Mouse (Mus musculus): ENCODE measurements at regions not wholly inside any gene's neighbourhood (a gene's known extent, or its start where the extent isn't known, plus 50 kb on each side); places are given as distances from the start of the nearest gene placed in this dataset.
"Not testable (repeated sequence)": the region's sequence is repeated elsewhere in the genome, so short reads cannot be mapped to it uniquely, and the experiment has no call there.

DNA sequence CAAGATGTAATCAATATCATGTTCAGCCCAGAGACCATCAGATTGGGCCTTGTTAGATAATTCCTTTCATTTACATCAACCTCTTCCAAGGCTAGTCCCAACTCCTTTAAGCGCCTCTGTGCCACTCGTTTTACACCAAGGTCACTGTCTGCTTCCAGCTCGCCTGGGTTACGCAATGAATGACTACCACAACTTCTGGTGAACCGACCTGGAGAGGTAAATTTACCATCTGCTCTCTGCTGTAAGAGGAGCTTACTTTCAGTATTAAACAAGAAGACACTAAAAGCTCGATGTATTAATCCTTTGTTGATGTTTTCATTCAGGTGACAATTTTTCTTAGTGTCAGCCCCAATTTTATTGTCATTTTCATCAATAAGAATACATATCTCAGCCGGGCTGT, 51.7 kb upstream of the Fam174b start:
- no peak for DNase-seq

- not testable (repeated sequence) for DNase-seq
Observed at GRCm38 (mm10) chr7:73686245-73686644, 53.9 kb upstream of the Fam174b start.

- no peak for DNase-seq
Observed at GRCm38 (mm10) chr7:73682756-73683155, 57.3 kb upstream of the Fam174b start.

DNA sequence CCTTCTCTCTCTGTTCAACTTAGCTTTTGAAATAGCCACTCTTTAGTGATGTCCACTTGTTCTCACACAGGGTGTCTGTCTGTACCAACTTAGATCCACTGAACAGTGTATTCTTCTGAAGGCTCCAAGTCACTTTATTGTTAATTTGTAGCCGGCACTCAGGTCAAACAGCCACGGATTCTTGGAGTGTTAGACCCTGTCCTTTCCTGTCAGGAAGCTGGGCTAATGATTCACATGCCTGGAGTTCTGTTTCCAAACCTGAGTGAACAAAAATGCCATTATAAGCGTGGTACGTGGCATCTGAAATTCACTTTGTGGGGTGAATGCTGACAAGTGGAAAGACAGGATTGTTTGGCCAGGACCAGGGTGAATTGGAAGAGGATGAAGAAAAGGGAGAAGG, 69.5 kb upstream of the Fam174b start:
- DNase-seq, result peak; percentile 61

- DNase-seq, result peak; percentile 58
Observed at GRCm38 (mm10) chr7:73668791-73669190, 71.3 kb upstream of the Fam174b start.

GRCm38 (mm10) chr7:73666921-73667675, 73.0 kb upstream of the Fam174b start:
- peak; percentile 16 for DNase-seq

DNA sequence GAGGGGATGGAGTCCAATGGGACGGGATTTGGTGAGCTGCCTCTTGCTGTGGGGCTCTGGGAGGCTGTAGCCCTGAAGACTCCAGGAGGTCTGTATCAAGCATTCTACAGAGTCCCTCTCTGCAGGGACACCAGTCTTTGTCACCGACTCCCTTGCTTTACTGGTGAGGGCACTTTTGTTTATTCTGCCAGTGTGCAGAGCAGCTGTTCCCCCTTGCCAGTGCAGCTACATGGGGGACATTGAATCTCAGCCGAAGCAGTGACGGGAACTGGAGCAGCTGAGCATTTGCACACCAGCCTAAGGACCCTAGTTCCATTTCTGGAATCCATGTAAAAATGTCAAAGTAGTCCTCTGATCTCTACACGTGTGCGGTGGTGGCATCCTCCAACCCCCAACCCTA, 75.1 kb upstream of the Fam174b start:
- no peak for DNase-seq

GRCm38 (mm10) chr7:73662536-73662935, 77.6 kb upstream of the Fam174b start:
- DNase-seq, result no peak

GRCm38 (mm10) chr7:73661901-73662300, 78.2 kb upstream of the Fam174b start:
- DNase-seq, result no peak

GRCm38 (mm10) chr7:73659551-73659950, 80.6 kb upstream of the Fam174b start:
- DNase-seq, result no peak

DNA sequence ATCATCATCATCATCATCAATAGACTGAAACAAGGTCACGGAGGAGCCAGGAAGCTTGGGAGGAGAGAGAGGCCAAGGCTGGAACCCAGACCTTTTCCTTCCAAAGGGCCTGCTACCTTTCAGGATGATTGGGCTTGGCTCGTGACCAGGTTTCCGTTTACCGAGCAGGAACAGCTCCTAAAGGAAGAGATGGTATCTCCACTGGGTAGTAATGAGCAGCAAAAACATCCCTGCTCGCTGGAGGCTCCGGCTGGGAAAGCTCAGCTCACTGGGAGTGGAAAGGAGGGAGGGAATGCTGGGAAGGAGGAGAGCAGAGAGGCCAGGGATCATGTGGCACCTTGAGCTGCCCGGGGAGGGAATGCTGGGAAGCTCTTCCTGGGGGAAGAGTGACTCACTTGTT, 82.8 kb upstream of the Fam174b start:
- DNase-seq, result peak; percentile 46

GRCm38 (mm10) chr7:73656424-73656795, 83.7 kb upstream of the Fam174b start:
- not testable (repeated sequence) for DNase-seq

GRCm38 (mm10) chr7:73655787-73656423, 84.2 kb upstream of the Fam174b start:
- DNase-seq, result peak; percentile 68

GRCm38 (mm10) chr7:73654193-73654871, 85.8 kb upstream of the Fam174b start:
- peak; percentile 35 for DNase-seq

DNA sequence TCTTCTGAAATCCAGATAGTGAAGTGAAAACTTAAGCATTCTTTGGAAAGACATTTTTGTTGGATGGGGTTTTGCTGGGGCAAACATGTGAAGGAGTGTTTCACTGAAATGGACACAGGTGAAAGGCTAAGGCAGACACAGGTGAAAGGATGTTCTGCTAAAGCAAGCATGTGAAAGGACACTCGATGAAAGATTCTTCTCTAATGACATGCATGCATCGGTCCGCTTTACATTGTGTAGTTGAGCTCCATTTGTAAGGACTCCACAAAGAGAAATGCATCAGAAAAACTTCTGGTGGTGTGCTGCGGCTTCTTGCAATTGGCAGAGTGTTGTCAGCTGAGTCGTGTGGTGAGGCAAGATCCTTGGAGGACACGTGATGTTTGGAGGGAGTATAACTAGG, 89.2 kb upstream of the Fam174b start:
- DNase-seq, result no peak

DNA sequence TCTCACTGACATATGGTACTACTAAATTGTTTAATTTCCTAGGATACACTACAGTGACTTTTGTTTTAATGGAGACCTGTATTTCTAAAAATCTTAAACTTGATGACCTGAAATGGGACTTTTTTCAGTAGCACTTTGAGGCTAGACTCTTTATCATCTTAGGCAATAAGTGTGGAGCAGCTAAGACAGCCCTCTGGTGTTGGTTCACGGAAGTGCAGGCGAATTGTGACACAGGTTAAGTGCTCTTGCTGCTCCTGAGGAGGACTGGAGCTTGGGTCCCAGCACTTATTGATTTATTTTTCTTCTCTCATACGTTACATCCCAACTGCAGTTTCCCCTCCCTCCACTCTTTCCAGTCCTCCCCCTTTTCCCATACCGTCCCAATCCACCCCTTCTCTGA, 92.1 kb upstream of the Fam174b start:
- DNase-seq, result peak; percentile 89

DNA sequence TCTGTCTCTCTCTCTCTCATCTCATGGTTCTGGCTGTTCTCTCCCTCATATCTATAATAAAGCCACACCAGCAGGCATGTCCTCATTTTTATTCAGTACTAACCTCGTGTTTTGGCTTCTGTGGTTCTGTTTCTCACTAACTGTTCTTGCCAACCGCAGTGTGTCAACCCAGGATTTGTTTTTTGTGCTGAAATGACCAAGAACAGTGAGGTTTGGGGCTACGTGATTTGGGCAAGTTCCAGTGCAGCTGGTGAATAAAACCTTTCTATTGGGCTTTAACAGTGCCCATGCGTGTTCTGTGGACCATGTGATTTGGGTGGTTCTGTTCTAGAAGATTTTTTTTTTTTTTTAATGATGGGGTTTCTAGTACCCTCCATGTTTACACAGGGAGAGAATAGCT, 93.0 kb upstream of the Fam174b start:
- DNase-seq, result no peak

DNA sequence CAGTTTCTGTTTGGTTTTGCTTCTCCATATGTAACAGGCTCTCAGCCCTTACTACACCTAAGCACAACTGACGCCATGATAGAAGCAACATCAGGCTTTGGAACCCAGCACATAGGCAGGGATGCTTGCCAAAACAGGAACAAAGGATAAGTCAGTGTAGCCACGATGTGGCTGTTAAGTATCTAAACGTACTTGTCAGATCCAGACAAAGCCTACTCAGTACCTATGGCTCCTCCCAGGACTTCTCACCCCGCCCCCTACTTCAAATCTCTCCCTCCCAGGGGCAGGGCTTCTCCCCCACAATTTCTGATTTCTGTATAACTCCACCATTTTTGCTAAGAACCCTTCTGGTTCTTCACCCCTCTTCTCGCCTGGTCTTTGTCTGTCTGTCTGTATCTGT, 93.4 kb upstream of the Fam174b start:
- no peak for DNase-seq

DNA sequence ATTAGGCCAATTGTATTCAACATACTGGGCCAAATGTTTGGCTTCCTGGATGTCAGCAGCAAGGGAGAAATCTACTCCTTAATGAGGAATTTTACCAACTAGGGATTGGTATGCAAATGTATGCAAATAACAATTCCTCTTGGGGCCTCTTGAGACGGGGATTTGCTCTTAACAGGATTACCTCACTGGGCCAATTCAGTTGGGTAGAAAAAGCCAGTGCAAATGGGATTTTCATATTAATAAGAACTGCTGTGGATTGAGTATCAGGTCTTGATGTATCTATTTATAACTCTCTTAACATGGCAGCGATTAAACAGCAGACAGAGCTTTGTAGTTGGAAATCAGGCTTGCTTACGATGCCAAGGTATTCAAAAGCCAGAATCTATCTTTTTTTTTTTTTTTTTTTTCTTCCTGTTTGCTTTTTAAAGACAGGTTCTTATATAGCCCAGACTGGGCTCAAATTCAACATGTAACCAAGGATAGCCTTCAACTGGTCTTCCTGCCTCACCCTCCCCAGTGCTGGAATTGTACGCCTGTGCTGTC, 95.7 kb upstream of the Fam174b start:
- no peak for DNase-seq

- DNase-seq, result no peak
Observed at GRCm38 (mm10) chr7:73643993-73644335, 96.1 kb upstream of the Fam174b start.

- DNase-seq, result no peak
Observed at GRCm38 (mm10) chr7:73643306-73643992, 96.7 kb upstream of the Fam174b start.

- DNase-seq, result no peak
Observed at GRCm38 (mm10) chr7:73640194-73640593, 98.6 kb upstream of the Chd2 start.

DNA sequence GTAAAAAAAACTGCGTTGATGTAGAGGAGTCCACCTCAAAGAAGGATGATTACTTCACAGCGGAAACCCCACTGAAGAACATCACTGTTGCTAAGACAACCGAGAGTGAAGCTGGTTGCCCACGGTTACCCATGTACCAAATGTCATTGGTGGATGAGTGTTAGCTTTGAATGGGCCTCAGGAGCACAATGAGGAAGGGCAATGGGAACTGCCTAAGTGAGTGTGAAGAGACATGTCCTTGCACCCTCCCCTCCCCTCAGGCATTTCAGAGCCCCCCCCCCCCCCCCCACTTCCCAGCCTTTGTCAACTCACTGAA, 96.1 kb upstream of the Chd2 start:
- no peak for DNase-seq

All from kidney, adult 18-20 months (tissue).